ENCODE assay signal across 17 mouse cellular contexts in genomic region chr6:113785658-113786057, GRCm38 (mm10). TPM values are rescaled to one million over a fixed set of nuclear protein-coding genes. Genes with fewer than 3 reads are reported as not detected.
DNase-seq lines count a peak whose midpoint lies in the region; TF ChIP-seq lines count a peak whose summit lies in the region.
"Had no signal": no experiment of that assay in that cellular context is flagged by ENCODE, and none has a peak within 500 bp of the region (broad histone marks: within the 10 kb centered on the region; RNA-seq: fewer than 3 reads in every experiment).

No protein-coding gene starts in this region.

- H3K27me3 ChIP-seq in CH12.LX (replicated peaks), result peaks cover 87% of the 10 kb centered on the region
- no peaks in the 10 kb centered on the region for H3K27me3 ChIP-seq in splenic B cell, adult 2 months (ENCODE audit: control insufficient read depth, insufficient read depth, low read length, poor library complexity, severe bottlenecking)
- H3K27me3 ChIP-seq: embryonic facial prominence, embryonic 15.5 days had no signal

- TF ChIP-seq CTCF in CH12.LX (conservative IDR thresholded peaks at IDR 0.05 in 1 of 2, IDR thresholded peaks at IDR 0.05 in 1 of 2; ENCODE audit: low read depth in 2 of 2, low read length in 2 of 2), result peak in 1 of 2 experiments; percentile 34; a peak in 2 of 4 replicates

- in situ Hi-C loops in CH12.LX (cut with MboI; ENCODE audit: low pct_ligation_motif_present, low pct_unique_long_range_greater_than_20kb, low sequenced_read_pairs), result no loop called here

- peak; percentile 37 for DNase-seq in 416B (ENCODE audit: low read depth)
- DNase-seq in CH12.LX (ENCODE audit: extremely low read depth), result no peak
- peak; percentile 16 for DNase-seq in induced T-regulatory cell, adult 2 months (ENCODE audit: low read depth)
- peak; percentile 3 for DNase-seq in splenic B cell, adult 2 months (ENCODE audit: low read depth, low spot score)
- DNase-seq in heart, adult 18-20 months, result no peak
- no peak for DNase-seq in cerebellum, adult 8-10 months
- DNase-seq: adrenal gland, postnatal 10 days; cerebellum, adult 11-12 months; cerebellum, adult 9-11 months; cerebellum, postnatal 36 days; gastrocnemius, postnatal 36 days had no signal

- TF ChIP-seq EP300 in CH12.LX (IDR thresholded peaks at IDR 0.05; ENCODE audit: low read length), result no peak

- H3K4me1 ChIP-seq in CH12.LX (ENCODE audit: control insufficient read depth in 1 of 2, insufficient read depth in 2 of 2), result peaks cover 4 to 9% of the 10 kb centered on the region in 2 experiments; a peak in 2 of 4 replicates

- no peaks in the 10 kb centered on the region for H3K36me3 ChIP-seq in CH12.LX (replicated peaks in 1 of 2; ENCODE audit: control insufficient read depth in 1 of 2, insufficient read depth in 1 of 2, low read length in 1 of 2)
- H3K36me3 ChIP-seq in splenic B cell, adult 2 months (ENCODE audit: control insufficient read depth, insufficient read depth, low read length, poor library complexity, severe bottlenecking), result no peaks in the 10 kb centered on the region
- H3K36me3 ChIP-seq: embryonic facial prominence, embryonic 15.5 days; forebrain, embryonic 10.5 days; heart, embryonic 12.5 days; hindbrain, embryonic 10.5 days had no signal

- no peaks in the 10 kb centered on the region for H3K79me2 ChIP-seq in CH12.LX (replicated peaks; ENCODE audit: control insufficient read depth, extremely low read depth, insufficient read depth, poor library complexity, severe bottlenecking)

- peaks cover 3% of the 10 kb centered on the region for H3K9me3 ChIP-seq in CH12.LX (replicated peaks; ENCODE audit: low read length)
- H3K9me3 ChIP-seq: embryonic facial prominence, embryonic 15.5 days; forebrain, embryonic 10.5 days; heart, embryonic 12.5 days; hindbrain, embryonic 10.5 days had no signal

- dilution Hi-C loops in CH12.LX (cut with MboI; ENCODE audit: extremely low pct_ligation_motif_present, extremely low pct_unique_long_range_greater_than_20kb, low sequenced_read_pairs), result no loop called here

- no peak overlapping the region for H3K4me3 ChIP-seq in CH12.LX (replicated peaks in 1 of 3; ENCODE audit: low read depth in 2 of 3, low read length in 2 of 3, poor library complexity in 1 of 3)
- H3K4me3 ChIP-seq: embryonic facial prominence, embryonic 15.5 days; erythroblast, embryonic 14.5 days; forebrain, embryonic 10.5 days; heart, embryonic 12.5 days; hindbrain, embryonic 10.5 days had no signal

- no peak overlapping the region for H3K27ac ChIP-seq in CH12.LX (ENCODE audit: insufficient read depth, low read depth)
- H3K27ac ChIP-seq: embryonic facial prominence, embryonic 15.5 days; forebrain, embryonic 10.5 days; hindbrain, embryonic 10.5 days; hindbrain, embryonic 14.5 days had no signal

- no peak for TF ChIP-seq RAD21 in CH12.LX (IDR thresholded peaks at IDR 0.05; ENCODE audit: low read depth, low read length)

- H3K4me2 ChIP-seq in CH12.LX (ENCODE audit: insufficient read depth, low read depth, poor library complexity, severe bottlenecking), result no peak overlapping the region
- H3K4me2 ChIP-seq: embryonic facial prominence, embryonic 15.5 days; heart, embryonic 12.5 days; hindbrain, embryonic 14.5 days had no signal

- H3K9ac ChIP-seq in CH12.LX (ENCODE audit: insufficient read depth, low read depth), result no peak overlapping the region
- H3K9ac ChIP-seq: embryonic facial prominence, embryonic 15.5 days; heart, embryonic 12.5 days; hindbrain, embryonic 14.5 days had no signal

- no peak for TF ChIP-seq POLR2A in CH12.LX (IDR thresholded peaks at IDR 0.05; ENCODE audit: low read depth, low read length)

TF ChIP-seq in CH12.LX, 34 proteins besides CTCF, POLR2A, EP300 and RAD21:
- TF ChIP-seq POLR2AphosphoS2 (IDR thresholded peaks at IDR 0.05; ENCODE audit: low read depth, low read length), result no peak
- no peak for TF ChIP-seq CHD2 (IDR thresholded peaks at IDR 0.05; ENCODE audit: low read length)
- TF ChIP-seq SMC3 (IDR thresholded peaks at IDR 0.05; ENCODE audit: low read depth, low read length), result 0 out of 2 replicates have a peak, but pooled peaks have one; percentile 5
- TF ChIP-seq MEF2A (IDR thresholded peaks at IDR 0.05; ENCODE audit: borderline replicate concordance, low read depth, low read length), result no peak

RNA-seq across cellular contexts. Expression of gene Sec13, which starts 45.1 kb away (rescaled TPM):
- total RNA-seq in CH12.LX (2012; rRNA removed) (209 and 244 TPM in 2 replicates), CH12.LX (2014; rRNA removed) (257 and 267 TPM in 2 replicates)
- 145 and 156 TPM in 2 replicates for polyA plus RNA-seq in CH12.LX (2012; ENCODE audit: insufficient read length, low read depth)
- total RNA-seq in heart, adult 18-20 months (2021), result 10 to 100 TPM; 63.7 to 64.6 TPM

Comparison
In these comparisons a context has a peak if more than half of its experiments do, and no peak if none do; other contexts are left out.
1. DNase-seq: peak in 416B (single experiment), induced T-regulatory cell, adult 2 months (single experiment) and splenic B cell, adult 2 months (single experiment); none in CH12.LX (single experiment), heart, adult 18-20 months (0 of 2) and cerebellum, adult 8-10 months (single experiment).